Mouse (Mus musculus) hindbrain, embryonic 15.5 days (tissue): Measurements from ENCODE around the gene Lmnb2. TPM values are rescaled to one million over a fixed set of nuclear protein-coding genes. Genes with fewer than 3 reads are reported as not detected.

ENCODE experiments used
- ATAC-seq: fragments of 200-750 bp; cut with Nextera tagmentation; 2 replicates; pipeline ENCODE4 v1.8.0; 2017; ENCODE audit warnings: low read depth, moderate number of reproducible peaks, moderate TSS enrichment; ENCODE audit not compliant: low FRiP score
- H3K27ac ChIP-seq: fragments of 300-500 bp; sonication (generic); replicated peaks from 2 replicates; pipeline ENCODE4 v1.5.1; 2015; ENCODE audit warnings: mild to moderate bottlenecking, inconsistent platforms
- H3K27me3 ChIP-seq: fragments of 300-500 bp; sonication (generic); 2 replicates; pipeline ENCODE4 v1.6.1; 2015; ENCODE audit warnings: control low read depth, inconsistent platforms
- H3K36me3 ChIP-seq: fragments of 300-500 bp; sonication (generic); 2 replicates; pipeline ENCODE4 v1.6.1; 2015; ENCODE audit warnings: control low read depth, inconsistent platforms
- H3K4me1 ChIP-seq: fragments of 300-500 bp; sonication (generic); replicated peaks from 2 replicates; pipeline ENCODE4 v1.6.1; 2015; ENCODE audit warnings: control low read depth, inconsistent platforms
- H3K4me2 ChIP-seq: fragments of 300-500 bp; sonication (generic); 2 replicates; pipeline ENCODE4 v1.6.1; 2015; ENCODE audit warnings: moderate library complexity, mild to moderate bottlenecking, inconsistent platforms
- H3K4me3 ChIP-seq: fragments of 300-500 bp; sonication (generic); 2 replicates; pipeline ENCODE4 v1.5.1; 2015; ENCODE audit warnings: mild to moderate bottlenecking, inconsistent platforms
- H3K9ac ChIP-seq: fragments of 300-500 bp; sonication (generic); 2 replicates; pipeline ENCODE4 v1.6.1; 2015; ENCODE audit warnings: inconsistent platforms
- H3K9me3 ChIP-seq: fragments of 300-500 bp; sonication (generic); 2 replicates; pipeline ENCODE4 v1.6.1; 2016; ENCODE audit warnings: control low read depth, inconsistent platforms
- WGBS: fragments of 180-500 bp; shearing (Covaris S2); methylation state at CpG from one replicate; pipeline ENCODE4 v1.1.7; 2015; 5-methylcytosine and 5-hydroxymethylcytosine counted together
- polyA plus RNA-seq: library from polyadenylated mRNA; unstranded; fragments of >200 nt; fragmentation: Nextera tagmentation; extraction: Ambion mirVana; gene quantifications from 2 replicates; pipeline ENCODE4 v1.2.1, GENCODE M21; 2015

Lmnb2 gene
- polyA plus RNA-seq = 38.4 and 40.9 TPM in 2 replicates

DNA sequence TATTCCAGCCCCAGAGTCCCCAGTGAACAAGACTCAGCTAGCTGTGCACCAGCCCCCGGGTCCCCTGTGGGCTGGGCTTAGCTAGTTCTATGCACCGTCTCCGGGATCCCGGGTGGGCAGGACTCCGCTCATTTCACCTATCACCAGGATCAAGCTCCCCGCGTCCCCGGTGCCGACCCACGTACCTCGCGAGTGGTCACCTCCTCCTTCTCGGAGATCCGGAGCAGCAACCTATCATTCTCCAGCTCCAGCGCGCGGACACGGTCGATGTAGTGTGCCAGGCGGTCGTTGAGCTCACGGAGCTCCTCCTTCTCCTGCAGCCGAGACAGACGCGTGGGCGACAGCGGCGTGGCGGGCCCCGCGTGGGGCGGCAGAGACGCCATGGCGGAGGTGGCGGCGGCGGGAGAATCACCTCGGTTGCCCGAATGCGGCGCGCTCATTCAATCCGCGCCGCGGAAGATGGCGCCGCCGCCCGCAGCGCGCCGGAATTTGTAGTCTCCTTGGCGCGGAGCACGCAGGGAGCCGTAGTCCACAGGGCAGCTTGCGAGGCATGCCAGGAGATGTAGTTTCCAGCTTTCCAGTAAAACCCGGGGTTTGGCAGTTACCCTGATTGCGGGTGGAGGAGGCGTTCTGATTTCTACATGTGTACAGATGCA, at the start of gene Lmnb2:
Gene Lmnb2, minus strand, starts transcription at position 467 of the 656 bp plus-strand sequence.
- under 1% methylated on average over 53 of the region's 61 CpGs for WGBS
- H3K4me1 ChIP-seq = peaks cover 34% of the 10 kb centered on the region
- H3K4me3 ChIP-seq = peak within 1 kb of the TSS; percentile 78
- peak; percentile 84 for ATAC-seq
- H3K27ac ChIP-seq = peak within 1 kb of the TSS; percentile 85
- peak within 1 kb of the TSS; percentile 75 for H3K9ac ChIP-seq
- peaks cover 2% of the 10 kb centered on the region; the same call in 1 of the 2 replicates for H3K27me3 ChIP-seq
- no peaks in the 10 kb centered on the region for H3K9me3 ChIP-seq
- no peaks in the 10 kb centered on the region for H3K36me3 ChIP-seq
- peak within 1 kb of the TSS; percentile 98 for H3K4me2 ChIP-seq

DNA sequence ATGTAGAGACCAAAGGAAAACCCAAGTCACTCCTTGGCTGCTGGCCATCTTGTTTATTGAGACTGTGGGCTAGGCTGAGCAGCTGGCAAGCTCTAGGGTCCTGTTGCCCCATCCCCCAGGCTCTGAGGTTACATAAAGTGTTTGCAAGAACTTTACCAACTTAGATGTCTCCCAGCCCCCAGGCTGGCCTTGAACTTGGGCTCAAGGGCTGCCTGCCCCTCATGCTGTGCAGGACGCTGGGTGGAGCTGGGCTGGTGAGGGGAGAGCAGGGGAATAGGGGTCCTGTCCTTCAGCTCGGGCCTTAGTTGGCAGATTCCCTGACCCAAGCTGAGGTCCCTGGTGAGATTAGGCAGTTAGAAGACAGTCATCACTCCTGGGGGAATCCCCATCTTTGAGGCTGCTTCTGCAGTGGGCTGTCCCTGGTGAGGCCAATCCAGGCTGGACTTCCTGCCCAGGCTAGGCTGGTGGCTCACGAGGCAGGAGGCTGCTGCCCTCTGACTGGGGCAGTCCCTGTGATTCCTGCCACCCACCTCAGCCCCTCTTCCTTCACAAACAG, 49.1 kb upstream of the Lmnb2 start:
- WGBS = 82% methylated on average over 3 of the region's 3 CpGs

DNA sequence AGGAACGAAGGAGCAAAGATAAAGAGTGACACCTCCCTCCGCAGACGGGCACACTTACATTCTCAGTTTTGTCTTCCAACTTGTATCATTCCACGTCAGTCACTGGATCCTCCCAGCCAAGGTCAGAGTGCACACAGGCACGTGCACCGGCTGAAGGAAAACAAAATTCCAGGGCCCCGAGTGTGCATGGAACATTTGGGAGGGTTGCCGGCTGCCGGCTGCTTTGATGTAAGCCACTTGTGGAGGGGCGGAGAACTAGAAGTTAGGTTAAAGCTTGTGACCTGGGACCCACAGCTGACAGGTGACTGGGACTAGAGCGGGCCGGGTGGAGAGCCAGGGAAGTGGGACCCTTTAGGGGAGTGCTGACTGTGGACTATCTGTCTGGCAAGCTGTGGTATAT, 48.3 kb upstream of the Lmnb2 start:
- Histone ChIP-seq H3K9me3 (no peaks in the 10 kb centered on the region), H3K27ac (no peak overlapping the region), H3K4me2 (no peak overlapping the region), H3K27me3 (no peaks in the 10 kb centered on the region), H3K9ac (no peak overlapping the region), H3K36me3 (no peaks in the 10 kb centered on the region), H3K4me1 (peaks cover 11% of the 10 kb centered on the region), H3K4me3 (no peak overlapping the region)
- 61% methylated on average over 12 of the region's 12 CpGs for WGBS
- ATAC-seq = no peak

More for the DNA sequence above, 49.1 kb upstream of the Lmnb2 start:
- Histone ChIP-seq H3K27me3 (no peaks in the 10 kb centered on the region), H3K27ac (no peak overlapping the region), H3K36me3 (no peaks in the 10 kb centered on the region), H3K4me1 (peaks cover 12% of the 10 kb centered on the region), H3K9me3 (no peaks in the 10 kb centered on the region), H3K4me3 (no peak overlapping the region), H3K9ac (no peak overlapping the region), H3K4me2 (no peak overlapping the region)
- no peak for ATAC-seq

DNA sequence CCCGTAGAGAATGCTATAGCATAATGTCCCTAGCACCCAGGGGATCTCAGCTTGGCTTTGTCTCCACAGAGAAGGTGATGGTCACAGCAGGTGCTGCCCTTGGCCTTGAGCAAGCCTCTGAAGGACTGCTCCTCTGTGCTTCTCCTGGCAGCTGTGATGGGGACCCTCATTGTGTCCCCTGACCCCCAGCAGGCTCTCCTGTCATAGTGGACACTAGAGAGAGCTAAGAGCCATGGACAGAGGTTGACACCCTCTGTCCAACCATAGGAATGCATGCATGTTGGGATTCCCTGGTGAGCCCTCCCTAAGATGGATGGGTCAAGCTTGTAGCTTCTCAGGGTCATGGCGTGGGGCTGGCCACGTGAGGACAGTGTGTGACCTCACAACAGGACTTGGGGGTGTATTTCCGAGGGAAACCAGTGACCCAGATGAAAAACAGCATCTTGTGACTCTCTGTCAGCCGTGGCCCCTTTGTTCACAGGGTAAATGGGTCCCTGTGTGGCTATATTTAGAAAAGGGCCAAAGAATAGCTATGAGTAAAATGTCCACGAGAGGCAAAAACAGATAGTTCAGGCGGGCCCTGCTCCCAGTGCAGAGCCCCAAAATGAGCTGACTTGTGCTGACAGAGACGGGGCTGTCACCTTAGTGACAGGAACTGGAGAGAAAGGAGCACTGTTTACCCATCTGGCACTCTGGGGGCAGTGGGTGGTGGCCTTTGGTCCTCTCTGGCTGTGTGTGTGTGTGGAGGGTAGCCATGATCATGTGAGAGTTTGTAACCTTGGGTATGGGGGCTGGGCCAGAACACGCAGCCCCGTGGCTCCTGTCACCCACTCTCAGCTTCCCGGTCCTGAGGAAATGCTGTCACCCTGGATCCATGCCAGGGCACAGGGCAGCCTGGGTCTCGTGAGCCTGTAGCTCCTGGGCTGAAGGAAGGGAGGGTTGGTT, 45.3 kb upstream of the Lmnb2 start:
- Histone ChIP-seq H3K9me3 (no peaks in the 10 kb centered on the region), H3K27ac (no peak overlapping the region), H3K4me2 (no peak overlapping the region), H3K4me1 (peaks cover 11% of the 10 kb centered on the region), H3K27me3 (no peaks in the 10 kb centered on the region), H3K36me3 (no peaks in the 10 kb centered on the region), H3K4me3 (no peak overlapping the region), H3K9ac (no peak overlapping the region)
- no peak for ATAC-seq
- 47% methylated on average over 12 of the region's 12 CpGs for WGBS

DNA sequence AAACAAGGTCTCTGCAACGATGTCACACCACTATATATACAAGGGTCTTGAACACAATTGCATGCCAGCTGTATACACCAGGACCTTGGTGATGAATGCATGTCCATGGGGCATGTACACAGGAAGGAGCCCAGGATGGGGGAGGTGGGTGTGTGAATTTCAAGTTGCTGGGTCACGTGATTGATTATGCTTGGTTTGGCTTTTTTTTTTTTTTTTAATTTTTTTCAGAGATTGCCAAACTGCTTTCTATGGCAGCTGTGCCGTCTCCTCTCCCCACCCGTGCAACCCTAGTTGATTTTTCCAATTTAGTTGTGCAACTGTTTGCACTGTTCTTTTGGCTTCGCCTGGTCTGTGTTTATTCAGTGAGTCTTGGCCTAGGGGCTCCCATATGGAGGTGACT, 44.5 kb upstream of the Lmnb2 start:
- 80% methylated on average over 5 of the region's 5 CpGs for WGBS
- H3K27me3 ChIP-seq = no peaks in the 10 kb centered on the region
- no peak overlapping the region for H3K4me2 ChIP-seq
- no peak overlapping the region for H3K9ac ChIP-seq
- peaks cover 11% of the 10 kb centered on the region for H3K4me1 ChIP-seq
- H3K9me3 ChIP-seq = no peaks in the 10 kb centered on the region
- no peak for ATAC-seq
- H3K4me3 ChIP-seq = no peak overlapping the region
- no peak overlapping the region for H3K27ac ChIP-seq
- no peaks in the 10 kb centered on the region for H3K36me3 ChIP-seq

DNA sequence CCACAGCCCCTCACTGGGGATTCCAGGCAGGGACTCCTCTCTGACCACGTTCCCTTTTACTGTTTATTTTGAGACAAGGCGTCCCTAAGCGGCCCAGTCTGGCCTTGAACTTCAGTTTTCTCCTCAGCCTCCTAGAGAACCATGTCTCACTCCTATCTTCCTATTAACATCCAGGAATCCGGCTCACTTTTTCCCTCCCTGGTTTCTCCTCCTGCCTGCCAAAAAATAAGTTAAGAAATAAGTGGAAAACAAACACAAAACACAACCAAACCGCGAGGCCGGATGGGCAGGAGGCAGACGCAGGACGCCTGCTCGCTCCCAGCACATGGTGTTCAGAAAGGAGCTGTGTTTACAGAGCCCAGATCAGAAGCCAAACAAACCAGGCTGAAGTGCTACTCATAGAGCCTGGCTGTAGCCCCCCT, 44.0 kb upstream of the Lmnb2 start:
- Histone ChIP-seq H3K9me3 (no peaks in the 10 kb centered on the region), H3K4me3 (no peak overlapping the region), H3K9ac (no peak overlapping the region), H3K36me3 (no peaks in the 10 kb centered on the region), H3K27me3 (no peaks in the 10 kb centered on the region), H3K4me1 (peaks cover 7% of the 10 kb centered on the region), H3K27ac (no peak overlapping the region), H3K4me2 (no peak overlapping the region)
- ATAC-seq = no peak
- WGBS = 55% methylated on average over 10 of the region's 10 CpGs

DNA sequence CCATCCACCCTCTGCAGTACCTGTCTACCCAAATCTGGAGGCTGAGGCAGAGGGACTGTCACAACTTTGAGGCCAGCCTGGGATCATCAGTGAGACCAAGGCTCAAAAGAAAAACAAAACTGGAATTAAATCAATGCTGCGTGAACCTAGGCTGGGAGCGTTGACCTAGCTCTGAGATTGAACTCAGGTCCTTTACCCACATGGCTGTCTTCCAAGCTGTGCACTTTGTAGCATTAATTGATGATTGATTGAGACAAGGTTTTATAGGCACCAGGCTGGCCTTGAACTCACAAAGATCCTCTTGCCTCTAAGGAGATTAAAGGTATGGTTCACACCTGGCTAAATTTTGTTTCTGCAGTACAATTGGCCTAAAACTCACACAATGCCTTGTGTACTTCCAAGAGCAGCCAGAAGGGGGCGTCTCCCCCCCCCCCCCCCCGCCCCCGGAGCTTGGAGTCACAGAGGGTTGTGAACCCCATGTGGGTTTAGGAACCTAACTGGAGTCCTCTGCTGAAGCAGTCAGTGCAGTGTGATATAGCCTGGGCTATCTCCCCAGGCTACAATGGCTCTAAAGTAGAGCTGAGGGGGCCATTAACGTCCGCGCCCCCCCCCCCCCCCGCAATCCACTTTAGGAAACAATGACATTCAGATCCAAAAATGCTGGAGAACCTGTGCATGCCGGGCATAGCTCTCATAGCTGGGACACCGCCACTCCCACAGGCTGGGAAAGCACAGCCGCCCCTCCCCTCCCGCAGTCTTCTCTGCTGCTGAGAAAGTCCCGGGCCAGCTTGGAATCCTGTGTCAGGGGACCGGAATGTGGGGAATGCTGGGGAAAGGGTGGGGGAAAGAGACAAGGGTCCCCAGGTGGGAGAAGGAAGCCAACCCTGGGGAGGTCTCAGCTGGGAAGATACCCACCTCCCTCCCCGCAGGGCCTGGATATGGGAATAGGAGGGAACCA, 42.8 kb upstream of the Lmnb2 start:
- H3K4me2 ChIP-seq = no peak overlapping the region

DNA sequence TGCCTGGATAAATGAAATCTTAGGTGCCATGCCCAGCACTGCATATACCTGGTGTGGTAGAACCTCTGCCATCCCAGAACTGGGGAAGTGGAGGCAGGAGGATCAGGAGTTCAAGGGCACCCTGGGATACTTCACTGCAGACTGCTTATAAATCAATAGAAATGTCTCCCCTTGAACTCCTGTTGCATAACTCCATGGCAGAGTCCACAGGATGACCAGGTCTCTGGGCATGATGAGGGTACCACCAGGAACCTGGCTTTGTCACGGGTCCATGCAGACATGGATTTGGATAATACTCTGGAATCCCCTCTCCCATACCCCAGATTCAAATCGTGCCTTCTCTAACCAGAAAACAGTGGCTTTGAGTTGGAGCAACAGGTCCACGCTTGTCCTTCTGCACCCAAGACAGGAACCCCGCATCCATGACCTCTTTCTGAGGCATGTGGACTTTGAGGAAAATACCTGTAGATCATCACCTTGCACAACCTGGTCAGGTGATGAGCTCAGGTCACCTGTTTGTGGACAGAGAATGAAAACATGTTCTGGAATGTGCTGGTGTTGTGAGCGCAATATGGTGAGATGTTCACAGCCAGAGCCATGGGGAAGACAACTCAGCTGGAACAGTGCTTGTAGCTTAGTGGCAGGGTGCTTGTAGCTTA, 41.1 kb upstream of the Lmnb2 start:
- H3K9me3 ChIP-seq = no peaks in the 10 kb centered on the region
- H3K4me1 ChIP-seq = peaks cover 9% of the 10 kb centered on the region
- ATAC-seq = no peak
- no peak overlapping the region for H3K4me2 ChIP-seq
- no peak overlapping the region for H3K9ac ChIP-seq
- no peak overlapping the region for H3K27ac ChIP-seq
- H3K36me3 ChIP-seq = no peaks in the 10 kb centered on the region
- no peak overlapping the region for H3K4me3 ChIP-seq
- H3K27me3 ChIP-seq = no peaks in the 10 kb centered on the region
- 92% methylated on average over 5 of the region's 5 CpGs for WGBS

More for the DNA sequence above, 42.8 kb upstream of the Lmnb2 start:
- Histone ChIP-seq H3K27me3 (no peaks in the 10 kb centered on the region), H3K36me3 (no peaks in the 10 kb centered on the region), H3K4me3 (no peak overlapping the region), H3K27ac (no peak overlapping the region), H3K4me1 (peaks cover 5% of the 10 kb centered on the region), H3K9me3 (no peaks in the 10 kb centered on the region), H3K9ac (no peak overlapping the region)
- WGBS = 17% methylated on average over 15 of the region's 16 CpGs
- ATAC-seq = no peak

DNA sequence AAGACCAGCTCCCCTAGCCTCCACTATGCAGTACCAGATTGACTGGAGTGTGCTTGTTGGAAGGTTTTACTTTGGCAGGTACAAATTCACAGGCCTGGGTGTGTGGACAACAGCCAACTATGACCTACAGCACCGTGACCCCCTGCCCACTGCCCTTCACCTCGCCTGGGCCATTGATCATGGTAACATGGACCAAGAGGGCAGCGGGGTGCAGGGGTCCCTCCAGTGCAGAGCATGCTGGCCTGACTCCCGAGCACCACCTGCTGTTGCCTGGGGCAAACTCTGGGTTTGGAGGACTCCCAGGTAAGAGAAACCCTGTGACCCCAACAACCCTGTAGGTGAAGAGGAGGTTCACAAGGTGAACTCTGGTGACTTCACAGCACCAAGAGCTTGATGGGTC, 39.7 kb upstream of the Lmnb2 start:
- 0 out of 2 replicates have a peak, but pooled peaks cover 4% of the 10 kb centered on the region for H3K4me1 ChIP-seq
- 78% methylated on average over 4 of the region's 4 CpGs for WGBS
- no peak overlapping the region for H3K27ac ChIP-seq
- no peak overlapping the region for H3K4me2 ChIP-seq
- no peak for ATAC-seq
- no peak overlapping the region for H3K9ac ChIP-seq
- no peaks in the 10 kb centered on the region for H3K27me3 ChIP-seq
- H3K9me3 ChIP-seq = no peaks in the 10 kb centered on the region
- no peak overlapping the region for H3K4me3 ChIP-seq
- no peaks in the 10 kb centered on the region for H3K36me3 ChIP-seq

DNA sequence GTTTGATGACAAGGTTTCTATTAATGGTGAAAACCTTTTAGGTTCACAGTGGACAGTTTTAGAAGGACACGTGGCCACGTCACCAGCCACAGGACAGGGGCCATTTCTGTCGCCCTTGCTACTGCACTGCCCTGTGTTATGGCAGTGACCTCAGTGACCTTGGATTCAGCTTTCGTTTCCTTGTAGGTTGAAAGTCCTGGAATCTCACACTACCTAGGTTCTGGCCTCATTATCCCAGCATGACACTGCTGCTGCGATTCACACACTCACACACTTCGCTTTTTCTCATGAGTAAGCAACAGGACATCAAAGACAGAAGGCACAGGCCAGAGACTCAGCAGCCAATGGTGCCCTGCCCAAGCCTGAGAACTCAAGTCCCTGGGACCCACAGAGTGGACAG, 38.9 kb upstream of the Lmnb2 start:
- 83% methylated on average over 6 of the region's 6 CpGs for WGBS
- Histone ChIP-seq H3K4me3 (no peak overlapping the region), H3K9ac (no peak overlapping the region), H3K36me3 (no peaks in the 10 kb centered on the region), H3K27ac (no peak overlapping the region), H3K9me3 (no peaks in the 10 kb centered on the region), H3K4me2 (no peak overlapping the region), H3K4me1 (0 out of 2 replicates have a peak, but pooled peaks cover 4% of the 10 kb centered on the region), H3K27me3 (no peaks in the 10 kb centered on the region)
- no peak for ATAC-seq

DNA sequence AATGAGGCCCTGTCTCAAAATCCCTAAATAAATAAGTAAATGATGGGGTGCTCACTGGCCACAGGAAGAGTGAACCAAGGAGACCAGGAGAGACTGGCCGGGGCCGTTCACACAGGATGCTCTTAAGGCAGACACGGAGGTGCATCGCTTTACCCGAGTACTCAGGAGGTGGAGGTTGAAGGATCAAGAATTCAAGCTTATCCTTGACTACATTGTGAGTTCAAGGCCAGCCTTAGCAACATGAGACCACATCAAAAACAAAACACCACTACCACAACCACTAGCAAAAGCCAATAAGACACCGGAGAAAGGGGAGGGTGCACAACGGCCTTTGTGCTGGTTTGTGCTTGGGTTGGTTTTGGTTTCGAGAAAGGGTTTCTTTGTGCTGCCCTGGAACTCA, 38.3 kb upstream of the Lmnb2 start:
- no peak for ATAC-seq
- Histone ChIP-seq H3K9me3 (no peaks in the 10 kb centered on the region), H3K4me1 (0 out of 2 replicates have a peak, but pooled peaks cover 4% of the 10 kb centered on the region), H3K27ac (no peak overlapping the region), H3K9ac (no peak overlapping the region), H3K27me3 (no peaks in the 10 kb centered on the region), H3K36me3 (no peaks in the 10 kb centered on the region), H3K4me3 (no peak overlapping the region), H3K4me2 (no peak overlapping the region)
- WGBS = 95% methylated on average over 8 of the region's 8 CpGs
